ENCODE assay signal across 8 mouse cellular contexts in genomic region chr19:47510135-47510472, GRCm38 (mm10). TPM values are rescaled to one million over a fixed set of nuclear protein-coding genes. Genes with fewer than 3 reads are reported as not detected.
DNase-seq lines count a peak whose midpoint lies in the region; ATAC-seq lines count a peak whose summit lies in the region.

No protein-coding gene starts in this region.

- peaks cover 40% of the 10 kb centered on the region for H3K4me1 ChIP-seq in erythroblast, embryonic 14.5 days (ENCODE audit: control insufficient read depth)
- peaks cover 38% of the 10 kb centered on the region for H3K4me1 ChIP-seq in neural tube, embryonic 13.5 days (replicated peaks)
- H3K4me1 ChIP-seq in neural tube, embryonic 15.5 days: peaks cover 17% of the 10 kb centered on the region
- H3K4me1 ChIP-seq in intestine, embryonic 16.5 days (ENCODE audit: control insufficient read depth, insufficient read depth, low read length): peaks cover 32% of the 10 kb centered on the region
- H3K4me1 ChIP-seq in stomach, embryonic 15.5 days: peaks cover 32% of the 10 kb centered on the region

- ATAC-seq in erythroblast, adult 5-6 weeks (replicated peaks; ENCODE audit: low FRiP score, poor library complexity, severe bottlenecking): no peak
- ATAC-seq in neural tube, embryonic 13.5 days (ENCODE audit: low read depth): no peak
- ATAC-seq in neural tube, embryonic 15.5 days (ENCODE audit: low FRiP score): no peak
- no peak for ATAC-seq in intestine, embryonic 16.5 days
- ATAC-seq in stomach, embryonic 15.5 days (ENCODE audit: insufficient read depth, low FRiP score, low read depth): no peak

- H3K9me3 ChIP-seq in erythroblast, embryonic 14.5 days (ENCODE audit: control insufficient read depth, low read length): no peaks in the 10 kb centered on the region
- no peaks in the 10 kb centered on the region for H3K9me3 ChIP-seq in neural tube, embryonic 13.5 days
- no peaks in the 10 kb centered on the region for H3K9me3 ChIP-seq in neural tube, embryonic 15.5 days (replicated peaks)
- H3K9me3 ChIP-seq in intestine, embryonic 16.5 days (ENCODE audit: control insufficient read depth, low read length): no peaks in the 10 kb centered on the region
- no peaks in the 10 kb centered on the region for H3K9me3 ChIP-seq in stomach, embryonic 15.5 days

- no peak overlapping the region for H3K9ac ChIP-seq in neural tube, embryonic 13.5 days
- H3K9ac ChIP-seq in neural tube, embryonic 15.5 days (replicated peaks): no peak overlapping the region
- H3K9ac ChIP-seq in intestine, embryonic 16.5 days (ENCODE audit: low read depth, low read length): no peak overlapping the region
- no peak overlapping the region for H3K9ac ChIP-seq in stomach, embryonic 15.5 days

- 87% methylated on average over 7 of the region's 7 CpGs for WGBS in neural tube, embryonic 13.5 days
- WGBS in neural tube, embryonic 15.5 days: 84% methylated on average over 7 of the region's 7 CpGs
- 71% methylated on average over 7 of the region's 7 CpGs for WGBS in intestine, embryonic 16.5 days
- WGBS in stomach, embryonic 15.5 days: 66% methylated on average over 7 of the region's 7 CpGs

- H3K4me3 ChIP-seq in erythroblast, embryonic 14.5 days (replicated peaks): peak overlapping the region; percentile 56
- H3K4me3 ChIP-seq in neural tube, embryonic 13.5 days: no peak overlapping the region
- no peak overlapping the region for H3K4me3 ChIP-seq in neural tube, embryonic 15.5 days (replicated peaks)
- no peak overlapping the region for H3K4me3 ChIP-seq in intestine, embryonic 16.5 days (ENCODE audit: low read length)
- no peak overlapping the region for H3K4me3 ChIP-seq in stomach, embryonic 15.5 days (replicated peaks)

- H3K27me3 ChIP-seq in erythroblast, embryonic 14.5 days (ENCODE audit: control insufficient read depth): no peaks in the 10 kb centered on the region
- no peaks in the 10 kb centered on the region for H3K27me3 ChIP-seq in neural tube, embryonic 13.5 days
- no peaks in the 10 kb centered on the region for H3K27me3 ChIP-seq in neural tube, embryonic 15.5 days (replicated peaks)
- H3K27me3 ChIP-seq in intestine, embryonic 16.5 days (replicated peaks; ENCODE audit: control insufficient read depth, insufficient read depth, low read length): no peaks in the 10 kb centered on the region
- H3K27me3 ChIP-seq in stomach, embryonic 15.5 days (replicated peaks): no peaks in the 10 kb centered on the region

- DNase-seq in urinary bladder, postnatal 14 days (ENCODE audit: low spot score): no peak
- no peak for DNase-seq in layer of hippocampus, adult 8-10 months (ENCODE audit: low spot score in 2 of 2)

- peak overlapping the region; percentile 76 for H3K27ac ChIP-seq in neural tube, embryonic 13.5 days (replicated peaks)
- no peak overlapping the region for H3K27ac ChIP-seq in neural tube, embryonic 15.5 days (replicated peaks)
- H3K27ac ChIP-seq in intestine, embryonic 16.5 days (ENCODE audit: low read length): peak overlapping the region; percentile 79
- peak overlapping the region; percentile 89 for H3K27ac ChIP-seq in stomach, embryonic 15.5 days

- H3K4me2 ChIP-seq in neural tube, embryonic 13.5 days: no peak overlapping the region; the same call in 1 of the 2 replicates
- no peak overlapping the region for H3K4me2 ChIP-seq in neural tube, embryonic 15.5 days
- H3K4me2 ChIP-seq in intestine, embryonic 16.5 days (ENCODE audit: low read depth, low read length): no peak overlapping the region
- peak overlapping the region; percentile 14; the same call in 1 of the 2 replicates for H3K4me2 ChIP-seq in stomach, embryonic 15.5 days

- H3K36me3 ChIP-seq in erythroblast, embryonic 14.5 days (ENCODE audit: control insufficient read depth): peaks cover 12% of the 10 kb centered on the region
- peaks cover 10% of the 10 kb centered on the region; the same call in 1 of the 2 replicates for H3K36me3 ChIP-seq in neural tube, embryonic 13.5 days
- 0 out of 2 replicates have a peak, but pooled peaks cover 6% of the 10 kb centered on the region for H3K36me3 ChIP-seq in neural tube, embryonic 15.5 days
- H3K36me3 ChIP-seq in intestine, embryonic 16.5 days (ENCODE audit: control insufficient read depth, insufficient read depth, low read length): 0 out of 2 replicates have a peak, but pooled peaks cover 2% of the 10 kb centered on the region
- H3K36me3 ChIP-seq in stomach, embryonic 15.5 days: peaks cover 6% of the 10 kb centered on the region; the same call in 1 of the 2 replicates

RNA-seq across cellular contexts. Expression of gene Stn1, which starts 27.2 kb away (rescaled TPM):
- 0.22 and 0.38 TPM in 2 replicates for polyA plus RNA-seq in erythroblast, embryonic 14.5 days (2012)
- 3.8 TPM in 2 replicates for total RNA-seq in erythroblast, adult 5-6 weeks (2015; ENCODE audit: low replicate concordance)
- total RNA-seq in erythroblast, adult 5-6 weeks (2017; ENCODE audit: low replicate concordance): 7.1 and 8.2 TPM in 2 replicates
- 33.0 and 34.0 TPM in 2 replicates for polyA plus RNA-seq in neural tube, embryonic 13.5 days (2015; fragmentation: Nextera tagmentation; extraction: Ambion mirVana)
- 27.2 and 31.9 TPM in 2 replicates for polyA plus RNA-seq in neural tube, embryonic 15.5 days (2015; fragmentation: Nextera tagmentation; extraction: Ambion mirVana)
- 39.2 and 43.9 TPM in 2 replicates for polyA plus RNA-seq in intestine, embryonic 16.5 days (2015; fragmentation: Nextera tagmentation; extraction: Ambion mirVana)
- polyA plus RNA-seq in stomach, embryonic 15.5 days (2015; fragmentation: Nextera tagmentation; extraction: Ambion mirVana): 52.7 and 55.8 TPM in 2 replicates
- 10 to 100 TPM; 19.9 to 29.8 (median 23.6) TPM for total RNA-seq in layer of hippocampus, adult 8-10 months (2022)

RNA-seq across cellular contexts. Expression of gene Sh3pxd2a, which starts 45.9 kb away (rescaled TPM):
- polyA plus RNA-seq in erythroblast, embryonic 14.5 days (2012): 0.10 and 0.13 TPM in 2 replicates
- 0.19 and 1.5 TPM in 2 replicates for total RNA-seq in erythroblast, adult 5-6 weeks (2015; ENCODE audit: low replicate concordance)
- total RNA-seq in erythroblast, adult 5-6 weeks (2017; ENCODE audit: low replicate concordance): 1.1 and 1.4 TPM in 2 replicates
- 3.2 and 5.0 TPM in 2 replicates for polyA plus RNA-seq in neural tube, embryonic 13.5 days (2015; fragmentation: Nextera tagmentation; extraction: Ambion mirVana)
- 2.2 and 3.3 TPM in 2 replicates for polyA plus RNA-seq in neural tube, embryonic 15.5 days (2015; fragmentation: Nextera tagmentation; extraction: Ambion mirVana)
- polyA plus RNA-seq in intestine, embryonic 16.5 days (2015; fragmentation: Nextera tagmentation; extraction: Ambion mirVana): 3.0 and 3.6 TPM in 2 replicates
- 6.8 and 6.9 TPM in 2 replicates for polyA plus RNA-seq in stomach, embryonic 15.5 days (2015; fragmentation: Nextera tagmentation; extraction: Ambion mirVana)
- 10 to 100 TPM; 31.8 to 34.5 (median 32.9) TPM for total RNA-seq in layer of hippocampus, adult 8-10 months (2022)

Comparison
In these comparisons a context has a peak if more than half of its experiments do, and no peak if none do; other contexts are left out.
1. RNA of gene Stn1, which starts 27.2 kb away (polyA plus RNA-seq): 52.7 to 55.8 TPM in stomach, embryonic 15.5 days, 39.2 to 43.9 TPM in intestine, embryonic 16.5 days, 33.0 to 34.0 TPM in neural tube, embryonic 13.5 days and 27.2 to 31.9 TPM in neural tube, embryonic 15.5 days; 0.22 to 0.38 TPM in erythroblast, embryonic 14.5 days; every median in the first group is over 10 times any median in the second.